Comparison of ENCODE assay signal across 9 mouse cellular contexts in the genomic region with DNA sequence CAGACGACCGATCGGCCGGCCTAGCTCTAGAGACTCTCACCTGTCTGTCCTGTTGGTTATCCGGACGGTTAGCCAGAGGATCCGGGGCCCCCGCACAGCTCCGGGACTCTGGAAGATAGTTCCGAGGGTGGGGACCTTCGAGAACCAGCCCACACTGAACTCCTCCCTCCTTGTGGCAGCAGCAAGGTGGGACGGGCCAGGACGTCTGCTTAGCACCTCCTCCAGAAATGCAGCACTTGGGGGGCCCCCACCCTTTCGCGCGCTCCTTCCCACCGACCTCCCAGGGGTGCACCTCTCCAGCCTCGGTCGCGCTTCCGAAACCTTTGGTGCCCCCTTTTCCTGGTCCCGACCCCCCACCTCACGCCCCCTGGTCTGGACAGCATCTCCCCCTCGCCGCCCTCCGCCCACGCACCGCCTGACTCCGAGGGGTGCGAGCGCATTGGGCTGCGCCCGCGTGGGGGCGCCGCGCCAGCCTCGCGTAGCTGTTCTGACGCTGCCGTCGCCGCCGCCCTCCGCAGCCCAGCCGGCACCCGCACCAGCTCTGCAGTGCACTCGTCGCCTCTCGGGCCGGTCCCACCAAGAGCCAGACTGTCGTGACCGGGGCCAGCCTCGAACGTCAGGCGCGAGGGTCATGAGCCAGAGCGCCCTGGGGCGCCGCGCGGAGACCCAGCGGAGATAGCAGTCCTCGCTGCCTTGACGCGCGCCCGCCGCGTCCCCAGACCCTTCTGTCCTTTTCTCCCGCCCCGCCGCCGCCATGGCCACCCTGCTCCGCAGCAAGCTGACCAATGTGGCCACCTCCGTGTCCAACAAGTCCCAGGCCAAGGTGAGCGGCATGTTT. TPM values are rescaled to one million over a fixed set of nuclear protein-coding genes. Genes with fewer than 3 reads are reported as not detected.
DNase-seq lines count a peak whose midpoint lies in the region; ATAC-seq and TF ChIP-seq lines count a peak whose summit lies in the region.
"Had no signal": no experiment of that assay in that cellular context is flagged by ENCODE, and none has a peak within 500 bp of the region (broad histone marks: within the 10 kb centered on the region; RNA-seq: fewer than 3 reads in every experiment).

A gene (plus strand): TSS at position 280 of the 838 bp plus-strand sequence.

- no peak for ATAC-seq in CD4-positive, CD25-positive, alpha-beta regulatory T cell, adult 4 months
- no peak for ATAC-seq in lung, embryonic 14.5 days (ENCODE audit: insufficient read depth)
- ATAC-seq in hindbrain, embryonic 13.5 days (ENCODE audit: low FRiP score): peak; percentile 54
- ATAC-seq in limb, embryonic 15.5 days (ENCODE audit: insufficient number of reproducible peaks, low FRiP score, low TSS enrichment, low read depth): no peak
- no peak for ATAC-seq in stomach, embryonic 16.5 days (ENCODE audit: insufficient read depth, low FRiP score)
- no peak for ATAC-seq in erythroblast, adult 5-6 weeks (replicated peaks; ENCODE audit: low FRiP score, poor library complexity, severe bottlenecking)

- H3K27ac ChIP-seq in lung, embryonic 14.5 days (ENCODE audit: low read depth): no peak within 1 kb of the TSS
- peak within 1 kb of the TSS; percentile 97 for H3K27ac ChIP-seq in hindbrain, embryonic 13.5 days
- no peak within 1 kb of the TSS for H3K27ac ChIP-seq in limb, embryonic 15.5 days
- no peak within 1 kb of the TSS for H3K27ac ChIP-seq in stomach, embryonic 16.5 days (ENCODE audit: low read length)

- H3K9me3 ChIP-seq in lung, embryonic 14.5 days (ENCODE audit: low read depth, low read length): no peaks in the 10 kb centered on the region
- no peaks in the 10 kb centered on the region for H3K9me3 ChIP-seq in hindbrain, embryonic 13.5 days
- no peaks in the 10 kb centered on the region for H3K9me3 ChIP-seq in limb, embryonic 15.5 days
- H3K9me3 ChIP-seq in stomach, embryonic 16.5 days (replicated peaks; ENCODE audit: control insufficient read depth, low read length): no peaks in the 10 kb centered on the region

- peak within 1 kb of the TSS; percentile 41 for H3K4me2 ChIP-seq in lung, embryonic 14.5 days
- H3K4me2 ChIP-seq in hindbrain, embryonic 13.5 days: peak within 1 kb of the TSS; percentile 67
- H3K4me2 ChIP-seq in limb, embryonic 15.5 days: peak within 1 kb of the TSS; percentile 35
- no peak within 1 kb of the TSS for H3K4me2 ChIP-seq in stomach, embryonic 16.5 days (ENCODE audit: low read depth, low read length)

- H3K27me3 ChIP-seq in lung, embryonic 14.5 days (ENCODE audit: insufficient read depth, low read length): peaks cover 92% of the 10 kb centered on the region
- peaks cover 89% of the 10 kb centered on the region for H3K27me3 ChIP-seq in hindbrain, embryonic 13.5 days
- peaks cover 97% of the 10 kb centered on the region for H3K27me3 ChIP-seq in limb, embryonic 15.5 days
- H3K27me3 ChIP-seq in stomach, embryonic 16.5 days (ENCODE audit: control insufficient read depth, insufficient read depth, low read length): peaks cover 88% of the 10 kb centered on the region

- 1% methylated on average over 74 of the region's 77 CpGs for WGBS in lung, embryonic 14.5 days
- 1% methylated on average over 75 of the region's 77 CpGs for WGBS in hindbrain, embryonic 13.5 days
- under 1% methylated on average over 72 of the region's 77 CpGs for WGBS in limb, embryonic 15.5 days
- WGBS in stomach, embryonic 16.5 days: under 1% methylated on average over 77 of the region's 77 CpGs

- no peak within 1 kb of the TSS for H3K9ac ChIP-seq in lung, embryonic 14.5 days
- peak within 1 kb of the TSS; percentile 86 for H3K9ac ChIP-seq in hindbrain, embryonic 13.5 days
- no peak within 1 kb of the TSS for H3K9ac ChIP-seq in limb, embryonic 15.5 days
- H3K9ac ChIP-seq in stomach, embryonic 16.5 days (ENCODE audit: low read length): no peak within 1 kb of the TSS

- no peaks in the 10 kb centered on the region for H3K36me3 ChIP-seq in lung, embryonic 14.5 days (ENCODE audit: insufficient read depth)
- H3K36me3 ChIP-seq in hindbrain, embryonic 13.5 days: peaks cover 4% of the 10 kb centered on the region; the same call in 1 of the 2 replicates
- no peaks in the 10 kb centered on the region for H3K36me3 ChIP-seq in limb, embryonic 15.5 days
- no peaks in the 10 kb centered on the region for H3K36me3 ChIP-seq in stomach, embryonic 16.5 days (ENCODE audit: control insufficient read depth, insufficient read depth, low read length)

- no peak for TF ChIP-seq CTCF in lung, embryonic 14.5 days (IDR thresholded peaks at IDR 0.05; ENCODE audit: low read depth)

- DNase-seq in CD4-positive, CD25-positive, alpha-beta regulatory T cell, adult 2 months (ENCODE audit: low read depth, low spot score): peak; percentile 45
- DNase-seq in lung, embryonic 14.5 days: no peak
- DNase-seq in lung, postnatal 10 days: no peak

- H3K4me3 ChIP-seq in lung, embryonic 14.5 days (ENCODE audit: low read depth, low read length): peak within 1 kb of the TSS; percentile 14
- H3K4me3 ChIP-seq in hindbrain, embryonic 13.5 days: peak within 1 kb of the TSS; percentile 58
- peak within 1 kb of the TSS; percentile 28 for H3K4me3 ChIP-seq in limb, embryonic 15.5 days
- H3K4me3 ChIP-seq in stomach, embryonic 16.5 days (replicated peaks; ENCODE audit: low read length): peak within 1 kb of the TSS; percentile 7; the same call in 1 of the 2 replicates

- H3K4me1 ChIP-seq in lung, embryonic 14.5 days (ENCODE audit: insufficient read depth): no peaks in the 10 kb centered on the region
- peaks cover 38% of the 10 kb centered on the region for H3K4me1 ChIP-seq in hindbrain, embryonic 13.5 days (replicated peaks)
- peaks cover 35% of the 10 kb centered on the region for H3K4me1 ChIP-seq in limb, embryonic 15.5 days
- no peaks in the 10 kb centered on the region for H3K4me1 ChIP-seq in stomach, embryonic 16.5 days (ENCODE audit: control insufficient read depth, insufficient read depth, low read length)

RNA-seq across cellular contexts. Expression of the gene that starts here (rescaled TPM):
- polyA plus RNA-seq in CD4-positive, CD25-positive, alpha-beta regulatory T cell, adult 4 months (2017; shearing (Covaris generic)): not detected
- not detected in 2 replicates for polyA plus RNA-seq in lung, embryonic 14.5 days (2014; fragmentation: Nextera tagmentation; extraction: Ambion mirVana)
- polyA plus RNA-seq in hindbrain, embryonic 13.5 days (2015; fragmentation: Nextera tagmentation; extraction: Ambion mirVana): 6.6 and 8.1 TPM in 2 replicates
- polyA plus RNA-seq in limb, embryonic 15.5 days (2015; fragmentation: Nextera tagmentation; extraction: Ambion mirVana): not detected in 2 replicates
- polyA plus RNA-seq in stomach, embryonic 16.5 days (2015; fragmentation: Nextera tagmentation; extraction: Ambion mirVana): not detected in 2 replicates
- not detected in 2 replicates for total RNA-seq in erythroblast, adult 5-6 weeks (2015; ENCODE audit: low replicate concordance)
- not detected in 2 replicates for total RNA-seq in erythroblast, adult 5-6 weeks (2017; ENCODE audit: low replicate concordance)
- total RNA-seq: common myeloid progenitor, adult 5-6 weeks had no signal

Comparison
In these comparisons a context has a peak if more than half of its experiments do, and no peak if none do; other contexts are left out.
1. H3K4me3 ChIP-seq: peak in every context shown above with its lines; median percentile 58 in hindbrain, embryonic 13.5 days; 28 in limb, embryonic 15.5 days; 14 in lung, embryonic 14.5 days; 7 in stomach, embryonic 16.5 days.